Mouse (Mus musculus) MEL (cell line): Measurements from ENCODE around the gene P3h4. TPM values are rescaled to one million over a fixed set of nuclear protein-coding genes. Genes with fewer than 3 reads are reported as not detected.

ENCODE experiments used
- DNase-seq: peaks from one replicate; pipeline ENCODE4 v3.0.0; 2011; ENCODE audit warnings: low read depth, low spot score
- H3K27ac ChIP-seq: 2 replicates; pipeline ENCODE4 v1.5.1; 2012; ENCODE audit warnings: low read depth, mild to moderate bottlenecking, control low read depth, low read length, moderate library complexity; ENCODE audit not compliant: control insufficient read depth
- H3K27me3 ChIP-seq, 2 experiments: fragments of 150-350 bp in 1 of 2; sonication (generic) in 1 of 2; 2 replicates each; pipeline ENCODE4 v1.6.1; 2012; ENCODE audit warnings: low read length in 2 of 2, mild to moderate bottlenecking in 2 of 2, improper control_type of control experiment in 1 of 2, moderate library complexity in 1 of 2; ENCODE audit not compliant: insufficient read depth in 2 of 2, control insufficient read depth in 1 of 2
- H3K36me3 ChIP-seq, 2 experiments: 2 replicates each; pipeline ENCODE4 v1.6.1; 2012 to 2014; ENCODE audit warnings: low read length in 2 of 2, improper control_type of control experiment in 1 of 2, inconsistent platforms in 1 of 2, mild to moderate bottlenecking in 1 of 2; ENCODE audit not compliant: insufficient read depth in 2 of 2, control insufficient read depth in 1 of 2
- H3K4me1 ChIP-seq, 2 experiments: fragments of 150-350 bp in 1 of 2; sonication (generic) in 1 of 2; 2 replicates each; pipeline ENCODE4 v1.6.1; 2012; ENCODE audit warnings: low read length in 2 of 2, improper control_type of control experiment in 1 of 2, mild to moderate bottlenecking in 1 of 2; ENCODE audit not compliant: insufficient read depth in 2 of 2, control insufficient read depth in 1 of 2
- H3K4me3 ChIP-seq, 2 experiments: fragments of 150-350 bp in 1 of 2; sonication (generic) in 1 of 2; 2 replicates each; pipeline ENCODE4 v1.5.1; 2012; ENCODE audit warnings: low read depth in 2 of 2, low read length in 2 of 2, mild to moderate bottlenecking in 2 of 2, moderate library complexity in 2 of 2, control low read depth in 1 of 2, improper control_type of control experiment in 1 of 2; ENCODE audit not compliant: control insufficient read depth in 1 of 2, insufficient read depth in 1 of 2
- H3K79me2 ChIP-seq: 2 replicates; pipeline ENCODE4 v1.6.1; 2012; ENCODE audit warnings: mild to moderate bottlenecking, low read length, moderate library complexity; ENCODE audit not compliant: control insufficient read depth, poor library complexity, insufficient read depth
- H3K9ac ChIP-seq: 2 replicates; pipeline ENCODE4 v1.6.1; 2012; ENCODE audit warnings: low read depth, mild to moderate bottlenecking, control low read depth, low read length, moderate library complexity; ENCODE audit not compliant: control insufficient read depth, poor library complexity, severe bottlenecking
- H3K9me3 ChIP-seq: fragments of 150-350 bp; sonication (generic); replicated peaks from 2 replicates; pipeline ENCODE4 v1.6.1; 2012; ENCODE audit warnings: mild to moderate bottlenecking, low read length, improper control_type of control experiment, moderate library complexity; ENCODE audit not compliant: insufficient read depth
- BHLHE40 ChIP-seq: IDR thresholded peaks from 2 replicates; pipeline ENCODE4 v1.6.1; 2012; ENCODE audit warnings: low read depth, mild to moderate bottlenecking, inconsistent platforms, low read length, improper control_type of control experiment, borderline replicate concordance
- CHD2 ChIP-seq: IDR thresholded peaks from 2 replicates; pipeline ENCODE4 v1.6.1; 2011; ENCODE audit warnings: low read length, improper control_type of control experiment
- EP300 ChIP-seq, 2 experiments: IDR thresholded peaks; 2 replicates each; pipeline ENCODE4 v1.6.1; 2011; ENCODE audit warnings: improper control_type of control experiment in 2 of 2, low read length in 2 of 2, low read depth in 1 of 2, mild to moderate bottlenecking in 1 of 2
- HCFC1 ChIP-seq: IDR thresholded peaks from 2 replicates; pipeline ENCODE4 v1.6.1; 2012; ENCODE audit warnings: low read depth, mild to moderate bottlenecking, inconsistent platforms, low read length, improper control_type of control experiment, moderate library complexity
- KAT2A ChIP-seq: conservative IDR thresholded peaks from 2 replicates; pipeline ENCODE4 v1.6.1; 2012; ENCODE audit warnings: low read depth, low read length, improper control_type of control experiment, inconsistent platforms
- MAZ ChIP-seq: IDR thresholded peaks from 2 replicates; pipeline ENCODE4 v1.6.1; 2012; ENCODE audit warnings: low read depth, mild to moderate bottlenecking, inconsistent platforms, low read length, improper control_type of control experiment
- MXI1 ChIP-seq: IDR thresholded peaks from 2 replicates; pipeline ENCODE4 v1.6.1; 2011; ENCODE audit warnings: mild to moderate bottlenecking, low read depth, low read length, improper control_type of control experiment
- MYC ChIP-seq: IDR thresholded peaks from 2 replicates; pipeline ENCODE4 v1.6.1; 2011; ENCODE audit warnings: low read depth, mild to moderate bottlenecking, low read length, improper control_type of control experiment, moderate library complexity
- POLR2A ChIP-seq, 2 experiments: IDR thresholded peaks; 2 replicates each; pipeline ENCODE4 v1.6.1; 2011 to 2012; ENCODE audit warnings: low read length in 2 of 2, mild to moderate bottlenecking in 2 of 2, control low read depth in 1 of 2, improper control_type of control experiment in 1 of 2, low read depth in 1 of 2, moderate library complexity in 1 of 2; ENCODE audit not compliant: control insufficient read depth in 1 of 2, insufficient read depth in 1 of 2, poor library complexity in 1 of 2
- SIN3A ChIP-seq: IDR thresholded peaks from 2 replicates; pipeline ENCODE4 v1.6.1; 2012; ENCODE audit warnings: low read length, improper control_type of control experiment, inconsistent platforms
- TAL1 ChIP-seq: IDR thresholded peaks from 2 replicates; pipeline ENCODE4 v1.6.1; 2012; ENCODE audit warnings: mild to moderate bottlenecking, inconsistent platforms, low read length, moderate library complexity, mixed read lengths
- TCF12 ChIP-seq: IDR thresholded peaks from 2 replicates; pipeline ENCODE4 v1.6.1; 2014; ENCODE audit warnings: low read depth, mild to moderate bottlenecking, inconsistent platforms, low read length, improper control_type of control experiment, moderate library complexity
- USF2 ChIP-seq, 2 experiments: IDR thresholded peaks; 2 replicates each; pipeline ENCODE4 v1.6.1; 2011 to 2012; ENCODE audit warnings: improper control_type of control experiment in 2 of 2, low read length in 2 of 2, borderline replicate concordance in 1 of 2, inconsistent platforms in 1 of 2, low read depth in 1 of 2, mild to moderate bottlenecking in 1 of 2; ENCODE audit not compliant: insufficient read depth in 1 of 2
- ZKSCAN1 ChIP-seq: IDR thresholded peaks from 2 replicates; pipeline ENCODE4 v1.6.1; 2012; ENCODE audit warnings: low read depth, mild to moderate bottlenecking, inconsistent platforms, low read length, improper control_type of control experiment, moderate library complexity
- ZMIZ1 ChIP-seq: IDR thresholded peaks from 2 replicates; pipeline ENCODE4 v1.6.1; 2012; ENCODE audit warnings: low read depth, mild to moderate bottlenecking, inconsistent platforms, low read length, improper control_type of control experiment, moderate library complexity
- ZNF384 ChIP-seq: IDR thresholded peaks from 2 replicates; pipeline ENCODE4 v1.6.1; 2012; ENCODE audit warnings: low read depth, mild to moderate bottlenecking, inconsistent platforms, low read length, improper control_type of control experiment
- polyA plus RNA-seq, 2 experiments: library from polyadenylated mRNA; stranded (reverse) in 1 of 2; unstranded in 1 of 2; fragments of >175 nt in 1 of 2; fragments of >200 nt in 1 of 2; gene quantifications; 2 replicates each; pipeline versions ENCODE4 v1.2.1 to v1.2.4; 2012; ENCODE audit warnings: low replicate concordance in 2 of 2, low read depth in 1 of 2; ENCODE audit not compliant: insufficient read length in 2 of 2, insufficient read depth in 1 of 2, missing spikeins in 1 of 2
- total RNA-seq: library from RNA; depleted of rRNA; stranded (reverse); fragments of 300-350 nt; gene quantifications from 2 replicates; pipeline ENCODE4 v1.2.3, GENCODE M21; 2012

P3h4 gene
- total and polyA plus RNA-seq, 3 experiments, result 0.88 TPM; not detected in 2

DNA sequence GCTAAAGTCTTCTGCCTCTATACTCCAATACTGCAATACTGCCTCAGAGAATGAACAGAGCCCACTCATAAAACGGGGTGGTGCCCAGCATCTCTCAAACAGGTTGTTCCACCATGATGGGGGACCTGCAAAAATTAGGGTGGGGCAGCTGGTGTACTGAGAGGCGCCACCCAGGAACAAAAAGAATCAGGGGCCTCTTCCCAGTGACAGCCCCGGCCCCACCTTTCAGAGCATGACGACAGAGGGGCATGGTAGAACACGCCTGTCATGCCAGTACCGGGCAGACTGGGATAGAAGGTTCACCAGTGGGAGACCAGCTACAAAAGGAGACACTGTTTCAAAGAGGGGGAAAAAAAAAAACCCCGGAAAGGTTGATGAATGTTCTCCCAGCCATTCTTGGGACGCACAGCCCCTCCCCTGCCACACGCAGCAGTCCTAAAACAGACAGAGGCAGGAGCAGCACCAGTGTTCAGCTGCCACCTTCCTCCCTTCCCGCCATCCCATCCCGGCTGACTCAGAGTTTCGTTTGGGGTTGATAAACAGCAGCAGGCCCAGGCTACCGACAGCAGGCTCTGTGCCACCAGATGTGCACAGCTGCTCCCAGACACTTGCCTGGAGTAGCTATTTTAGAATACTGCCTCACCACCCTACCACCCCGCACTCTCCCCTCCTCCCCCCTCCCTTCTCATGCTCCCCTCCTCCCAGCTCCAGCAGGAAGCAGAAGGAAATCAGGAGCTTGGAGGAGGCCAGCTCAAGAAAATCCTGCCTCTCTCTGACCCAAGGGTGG is 26.9 kb downstream of the P3h4 start:
- Histone ChIP-seq H3K4me1 (no peaks in the 10 kb centered on the region), H3K9me3 (no peaks in the 10 kb centered on the region), H3K9ac (no peak overlapping the region), H3K36me3 (no peaks in the 10 kb centered on the region), H3K27ac (no peak overlapping the region), H3K79me2 (no peaks in the 10 kb centered on the region), H3K27me3 (no peaks in the 10 kb centered on the region; a peak in 1 of 4 replicates), H3K4me3 (no peak overlapping the region)
- DNase-seq, result no peak
- TF ChIP-seq MYC (no peak), POLR2A (IDR thresholded peaks at IDR 0.05; ENCODE audit: control insufficient read depth in 1 of 2, insufficient read depth in 1 of 2, low read depth in 1 of 2, low read length in 2 of 2, poor library complexity in 1 of 2) (0 out of 4 replicates have a peak, but pooled peaks of 1 of the 2 experiments have one; percentile 2)

- Histone ChIP-seq H3K4me3 (no peak overlapping the region), H3K27ac (no peak overlapping the region), H3K9me3 (no peaks in the 10 kb centered on the region), H3K79me2 (no peaks in the 10 kb centered on the region), H3K4me1 (no peaks in the 10 kb centered on the region), H3K27me3 (no peaks in the 10 kb centered on the region; a peak in 1 of 4 replicates), H3K36me3 (no peaks in the 10 kb centered on the region), H3K9ac (no peak overlapping the region)
- TF ChIP-seq MXI1 (no peak), ZKSCAN1 (peak; percentile 44; the same call in 1 of the 2 replicates), EP300 (IDR thresholded peaks at IDR 0.05; ENCODE audit: low read depth in 1 of 2, low read length in 2 of 2) (no peak)
- DNase-seq, result no peak
Observed at GRCm38 (mm10) chr11:100387111-100387510, 27.5 kb downstream of the P3h4 start.

- H3K27ac ChIP-seq, result no peak overlapping the region
- no peaks in the 10 kb centered on the region for H3K36me3 ChIP-seq
- no peaks in the 10 kb centered on the region for H3K4me1 ChIP-seq
- TF ChIP-seq SIN3A, result no peak
- TF ChIP-seq TCF12, result no peak
- TF ChIP-seq TAL1, result no peak
- TF ChIP-seq ZMIZ1, result no peak
- no peak for TF ChIP-seq CHD2
- TF ChIP-seq HCFC1, result no peak
- no peak for TF ChIP-seq ZNF384
- TF ChIP-seq POLR2A (IDR thresholded peaks at IDR 0.05; ENCODE audit: control insufficient read depth in 1 of 2, insufficient read depth in 1 of 2, low read depth in 1 of 2, low read length in 2 of 2, poor library complexity in 1 of 2), result no peak
- no peak for TF ChIP-seq BHLHE40
- no peak for TF ChIP-seq USF2 (IDR thresholded peaks at IDR 0.05; ENCODE audit: borderline replicate concordance in 1 of 2, insufficient read depth in 1 of 2, low read depth in 1 of 2, low read length in 2 of 2)
- TF ChIP-seq MAZ, result no peak
- TF ChIP-seq MYC, result no peak
- TF ChIP-seq KAT2A, result no peak
- H3K9ac ChIP-seq, result no peak overlapping the region
- no peaks in the 10 kb centered on the region; a peak in 1 of 4 replicates for H3K27me3 ChIP-seq
- no peak for DNase-seq
- H3K9me3 ChIP-seq, result no peaks in the 10 kb centered on the region
- no peaks in the 10 kb centered on the region for H3K79me2 ChIP-seq
- H3K4me3 ChIP-seq, result no peak overlapping the region
Observed at GRCm38 (mm10) chr11:100386586-100386985, 28.1 kb downstream of the P3h4 start.
